Mouse (Mus musculus) forebrain, postnatal 0 days (tissue): ENCODE data around the gene Rbbp9. TPM values are rescaled to one million over a fixed set of nuclear protein-coding genes. Genes with fewer than 3 reads are reported as not detected.

Experiments used
- ATAC-seq: fragments of 200-750 bp; cut with Nextera tagmentation; 2 replicates; pipeline ENCODE4 v1.8.0; 2017; ENCODE audit warnings: mild to moderate bottlenecking, moderate library complexity
- DNase-seq: peaks from one replicate; pipeline ENCODE4 v3.0.0-alpha.2; 2015
- H3K27ac ChIP-seq: fragments of 300-500 bp; sonication (generic); 2 replicates; pipeline ENCODE4 v1.5.1; 2014; ENCODE audit warnings: low read depth, mild to moderate bottlenecking, antibody characterized with exemption, low read length, moderate library complexity, mixed read lengths
- H3K27me3 ChIP-seq: fragments of 300-500 bp; sonication (generic); 2 replicates; pipeline ENCODE4 v1.6.1; 2014; ENCODE audit warnings: mild to moderate bottlenecking, low read length, mixed read lengths; ENCODE audit not compliant: insufficient read depth
- H3K36me3 ChIP-seq: fragments of 300-500 bp; sonication (generic); 2 replicates; pipeline ENCODE4 v1.6.1; 2014; ENCODE audit warnings: mild to moderate bottlenecking, moderate library complexity; ENCODE audit not compliant: insufficient read depth
- H3K4me1 ChIP-seq: fragments of 300-500 bp; sonication (generic); 2 replicates; pipeline ENCODE4 v1.6.1; 2014; ENCODE audit warnings: antibody characterized with exemption; ENCODE audit not compliant: insufficient read depth
- H3K4me2 ChIP-seq: fragments of 300-500 bp; sonication (generic); 2 replicates; pipeline ENCODE4 v1.6.1; 2014; ENCODE audit warnings: low read depth, mild to moderate bottlenecking, moderate library complexity
- H3K4me3 ChIP-seq: fragments of 300-500 bp; sonication (generic); 2 replicates; pipeline ENCODE4 v1.5.1; 2014; ENCODE audit warnings: low read depth, low read length, mixed read lengths
- H3K9ac ChIP-seq: fragments of 300-500 bp; sonication (generic); 2 replicates; pipeline ENCODE4 v1.6.1; 2014; ENCODE audit warnings: mild to moderate bottlenecking
- H3K9me3 ChIP-seq: fragments of 300-500 bp; sonication (generic); 2 replicates; pipeline ENCODE4 v1.6.1; 2016; ENCODE audit warnings: low read length
- CTCF ChIP-seq: sonication (generic); IDR thresholded peaks from 2 replicates; pipeline ENCODE4 v1.5.1; 2016; ENCODE audit warnings: antibody characterized with exemption, control low read depth, low read depth
- WGBS: fragments of 180-500 bp; shearing (Covaris S2); extraction: QIAGEN DNeasy Blood & Tissue Kit; methylation state at CpG from one replicate; pipeline ENCODE4 v1.1.7; 2014; 5-methylcytosine and 5-hydroxymethylcytosine counted together
- polyA plus RNA-seq: library from polyadenylated mRNA; unstranded; fragments of >200 nt; fragmentation: Nextera tagmentation; extraction: Ambion mirVana; gene quantifications from 2 replicates; pipeline ENCODE4 v1.2.1, GENCODE M21; 2015
- total RNA-seq: library from RNA; depleted of rRNA; stranded (reverse); fragments of >200 nt; gene quantifications from 2 replicates; pipeline ENCODE4 v1.2.3, GENCODE M21; 2014

The Rbbp9 gene
- total and polyA plus RNA-seq, 2 experiments from 2014 or later, result 21.6 to 38.0 TPM

GRCm38 (mm10) chr2:144543670-144544069, 7.0 kb downstream of the Rbbp9 start:
- H3K27ac ChIP-seq, result no peak overlapping the region
- ATAC-seq, result no peak
- 91% methylated on average over 6 of the region's 6 CpGs for WGBS
- H3K9me3 ChIP-seq, result no peaks in the 10 kb centered on the region
- no peak for DNase-seq
- no peaks in the 10 kb centered on the region for H3K4me1 ChIP-seq
- no peaks in the 10 kb centered on the region for H3K27me3 ChIP-seq
- no peak overlapping the region for H3K9ac ChIP-seq
- peaks cover 46% of the 10 kb centered on the region for H3K36me3 ChIP-seq
- H3K4me2 ChIP-seq, result no peak overlapping the region
- H3K4me3 ChIP-seq, result no peak overlapping the region
- TF ChIP-seq CTCF, result no peak

DNA sequence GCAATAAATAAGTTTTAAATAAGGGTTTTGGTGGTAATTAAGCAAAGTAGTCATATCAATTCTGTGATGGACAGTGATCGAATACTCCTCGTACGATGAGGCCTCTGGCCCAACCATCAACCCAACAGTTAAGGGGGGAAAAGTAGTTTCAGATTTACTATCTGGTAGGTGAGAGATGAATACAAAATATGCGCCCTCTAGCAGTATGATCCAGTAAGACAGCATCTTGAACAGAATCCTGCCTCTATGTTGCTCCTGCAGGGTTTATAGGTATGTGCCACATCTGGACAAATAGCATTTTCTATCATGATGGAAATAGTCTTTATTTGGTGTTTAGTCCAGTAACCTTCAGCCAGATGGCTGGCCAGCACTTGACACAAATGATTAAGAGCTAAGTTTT, 9.4 kb downstream of the Rbbp9 start:
- TF ChIP-seq CTCF, result peak; percentile 34; the same call in 1 of the 2 replicates
- 93% methylated on average over 4 of the region's 4 CpGs for WGBS
- no peak overlapping the region for H3K27ac ChIP-seq
- DNase-seq, result peak; percentile 3
- peaks cover 59% of the 10 kb centered on the region for H3K36me3 ChIP-seq
- H3K27me3 ChIP-seq, result no peaks in the 10 kb centered on the region
- H3K4me3 ChIP-seq, result no peak overlapping the region
- ATAC-seq, result no peak
- H3K4me1 ChIP-seq, result no peaks in the 10 kb centered on the region
- no peak overlapping the region for H3K9ac ChIP-seq
- no peak overlapping the region for H3K4me2 ChIP-seq
- no peaks in the 10 kb centered on the region for H3K9me3 ChIP-seq

- TF ChIP-seq CTCF, result no peak
- ATAC-seq, result no peak
- no peaks in the 10 kb centered on the region for H3K27me3 ChIP-seq
- H3K9me3 ChIP-seq, result no peaks in the 10 kb centered on the region
- H3K36me3 ChIP-seq, result peaks cover 65% of the 10 kb centered on the region
- no peak overlapping the region for H3K4me2 ChIP-seq
- no peak overlapping the region for H3K9ac ChIP-seq
- H3K27ac ChIP-seq, result no peak overlapping the region
- no peaks in the 10 kb centered on the region for H3K4me1 ChIP-seq
- DNase-seq, result no peak
- 97% methylated on average over 7 of the region's 7 CpGs for WGBS
- H3K4me3 ChIP-seq, result no peak overlapping the region
Observed at GRCm38 (mm10) chr2:144537123-144537522, 13.5 kb downstream of the Rbbp9 start.

DNA sequence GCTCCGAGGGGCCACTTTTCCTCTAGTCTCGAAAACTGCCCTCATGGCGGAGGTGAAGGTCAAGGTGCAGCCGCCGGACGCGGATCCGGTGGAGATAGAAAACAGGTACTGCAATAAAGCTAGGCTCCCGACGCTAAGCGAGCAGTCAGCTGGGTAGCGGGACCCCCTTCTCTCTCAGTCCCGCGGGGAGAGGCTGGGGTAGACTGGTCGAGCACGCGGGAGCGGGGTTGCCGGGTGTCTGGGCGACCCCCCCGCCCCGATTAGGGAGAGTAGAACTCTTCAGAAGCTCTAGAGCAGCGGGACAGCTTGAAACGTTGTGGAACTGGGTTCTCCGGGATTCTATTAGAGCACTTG, 22.9 kb downstream of the Rbbp9 start:
- Histone ChIP-seq H3K9me3 (no peaks in the 10 kb centered on the region), H3K9ac (peak overlapping the region; percentile 90), H3K36me3 (peaks cover 9% of the 10 kb centered on the region; the same call in 1 of the 2 replicates), H3K4me2 (peak overlapping the region; percentile 65), H3K27ac (peak overlapping the region; percentile 97), H3K27me3 (no peaks in the 10 kb centered on the region; the same call in 1 of the 2 replicates), H3K4me3 (peak overlapping the region; percentile 98), H3K4me1 (peaks cover 9% of the 10 kb centered on the region)
- DNase-seq (no peak), ATAC-seq (peak; percentile 34)
- WGBS, result under 1% methylated on average over 25 of the region's 25 CpGs
- TF ChIP-seq CTCF, result no peak

- no peaks in the 10 kb centered on the region; the same call in 1 of the 2 replicates for H3K27me3 ChIP-seq
- peak within 1 kb of the TSS; percentile 97 for H3K27ac ChIP-seq
- ATAC-seq, result peak; percentile 98
- peak; percentile 98 for DNase-seq
- H3K36me3 ChIP-seq, result peaks cover 8% of the 10 kb centered on the region; the same call in 1 of the 2 replicates
- peak within 1 kb of the TSS; percentile 65 for H3K4me2 ChIP-seq
- H3K4me1 ChIP-seq, result peaks cover 9% of the 10 kb centered on the region
- peak within 1 kb of the TSS; percentile 90 for H3K9ac ChIP-seq
- H3K9me3 ChIP-seq, result no peaks in the 10 kb centered on the region
- WGBS, result under 1% methylated on average over 56 of the region's 56 CpGs
- TF ChIP-seq CTCF, result peak; percentile 30
- peak within 1 kb of the TSS; percentile 98 for H3K4me3 ChIP-seq
Observed at GRCm38 (mm10) chr2:144526981-144527820, 23.5 kb downstream of the Rbbp9 start, which contains the start of the genes Dzank1 and Polr3f. Gene Dzank1 (minus strand): TSS chr2:144527414. Gene Polr3f (plus strand): TSS chr2:144527718.

GRCm38 (mm10) chr2:144525856-144526255, 24.8 kb downstream of the Rbbp9 start:
- DNase-seq (no peak), ATAC-seq (no peak)
- TF ChIP-seq CTCF, result no peak
- H3K9me3 ChIP-seq, result no peaks in the 10 kb centered on the region
- peak overlapping the region; percentile 98 for H3K4me3 ChIP-seq
- H3K27ac ChIP-seq, result no peak overlapping the region
- no peaks in the 10 kb centered on the region; the same call in 1 of the 2 replicates for H3K27me3 ChIP-seq
- 45% methylated on average over 10 of the region's 10 CpGs for WGBS
- H3K9ac ChIP-seq, result peak overlapping the region; percentile 90; the same call in 1 of the 2 replicates
- peaks cover 11% of the 10 kb centered on the region for H3K36me3 ChIP-seq
- peaks cover 9% of the 10 kb centered on the region for H3K4me1 ChIP-seq
- peak overlapping the region; percentile 65 for H3K4me2 ChIP-seq

- Histone ChIP-seq H3K9ac (no peak overlapping the region), H3K4me2 (no peak overlapping the region), H3K9me3 (no peaks in the 10 kb centered on the region), H3K27me3 (no peaks in the 10 kb centered on the region), H3K4me3 (no peak overlapping the region), H3K4me1 (no peaks in the 10 kb centered on the region), H3K36me3 (peaks cover 25% of the 10 kb centered on the region), H3K27ac (no peak overlapping the region)
- 70% methylated on average over 3 of the region's 3 CpGs for WGBS
- ATAC-seq (no peak), DNase-seq (no peak)
- TF ChIP-seq CTCF, result no peak
Observed at GRCm38 (mm10) chr2:144519772-144520171, 30.9 kb downstream of the Rbbp9 start.
